Mouse (Mus musculus) heart, adult 18-20 months (tissue): ENCODE results near the gene Mst1. TPM values are rescaled to one million over a fixed set of nuclear protein-coding genes. Genes with fewer than 3 reads are reported as not detected.

Experiments
- DNase-seq, 2 experiments: peaks; one replicate each; pipeline ENCODE4 v3.0.0; 2021 to 2022; ENCODE audit warnings: mixed read lengths in 1 of 2
- microRNA-seq, 2 experiments: library from miRNA; unstranded; fragments of <30 nt; microRNA quantifications; one replicate each; pipeline ENCODE4 v1.2.0; 2022
- total RNA-seq, 2 experiments: library from RNA; stranded (reverse); gene quantifications; 2 replicates each; pipeline ENCODE4 v1.2.3; 2021

Mst1 gene
- total RNA-seq, 2 experiments from 2014 or later: 0.36 TPM; not detected in 1

DNA sequence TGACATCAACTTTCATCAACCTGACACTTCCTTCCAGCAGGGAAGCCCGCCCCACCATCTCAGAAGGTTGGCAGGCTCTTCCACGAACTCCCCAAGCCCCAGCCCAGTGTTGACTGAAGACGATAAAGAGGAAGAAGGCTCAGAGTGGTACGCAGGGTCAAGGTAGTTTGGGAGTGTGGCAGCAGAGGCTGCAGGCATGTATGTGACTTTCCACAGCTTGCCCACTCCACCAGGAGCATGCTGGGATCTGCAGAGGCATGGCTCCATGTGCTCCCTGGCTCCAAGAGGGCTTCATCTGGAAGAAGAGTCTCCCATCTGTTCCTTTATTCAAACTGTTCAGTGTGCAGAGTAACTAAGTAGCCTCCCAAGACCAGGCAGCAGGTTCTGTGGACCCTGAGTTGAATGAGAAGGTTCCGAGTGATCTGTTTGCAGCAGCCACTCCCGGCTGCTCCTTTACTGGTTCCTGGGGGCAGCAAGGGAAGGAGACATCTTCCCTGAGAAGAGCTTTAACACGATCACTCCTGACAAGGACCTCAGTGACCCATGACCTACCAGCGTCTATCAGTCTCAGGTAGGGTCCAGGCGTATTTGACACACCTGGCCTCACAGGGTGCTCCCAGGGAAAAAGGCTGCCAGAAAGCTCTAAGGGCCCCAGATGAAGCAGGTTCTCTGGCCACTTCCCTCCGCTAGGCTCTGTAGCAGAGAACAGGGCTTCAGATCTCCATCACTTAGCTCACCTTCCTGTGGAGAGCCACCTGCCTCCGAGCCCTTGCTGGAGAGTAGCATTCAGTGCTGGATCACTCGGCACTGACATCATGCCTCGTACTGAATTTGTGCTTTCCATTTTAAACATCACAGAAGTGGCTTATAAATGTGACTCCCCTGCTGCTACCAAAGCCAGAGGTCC, 49.1 kb downstream of the Mst1 start:
- no peak for DNase-seq

DNA sequence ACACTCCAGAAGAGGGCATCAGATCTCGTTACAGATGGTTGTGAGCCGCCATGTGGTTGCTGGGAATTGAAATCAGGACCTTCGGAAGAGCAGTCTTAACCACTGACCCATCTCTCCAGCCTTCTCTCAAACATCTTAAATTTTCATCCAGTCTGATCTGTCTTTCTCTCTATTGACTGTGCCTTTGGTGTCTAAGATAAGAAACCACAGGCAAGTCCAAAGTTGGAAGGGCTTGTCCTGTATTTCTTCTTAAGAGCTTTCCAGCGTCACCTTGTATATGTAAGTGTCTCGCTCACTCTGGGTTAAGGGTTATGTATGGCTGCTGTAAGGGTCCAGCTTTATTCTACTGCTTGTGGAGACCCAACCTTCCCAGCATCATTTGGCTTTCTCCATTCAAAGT, 51.3 kb downstream of the Mst1 start:
- DNase-seq: no peak

GRCm38 (mm10) chr9:108132373-108132772, 52.1 kb downstream of the Mst1 start:
- DNase-seq: no peak

- no peak for DNase-seq
Measured at GRCm38 (mm10) chr9:108133478-108133877, 53.2 kb downstream of the Mst1 start.

Small RNA genes within 50 kb of the gene (microRNA-seq; reads per million reads assigned to microRNA genes)
- gene Gm47303 (0 reads per million in 2 experiments), gene Mir7088 (0 reads per million in 2 experiments)

Other genes with a start within 250 kb of the Mst1 start
- gene Rbm6, start 207.2 kb upstream of the Mst1 start, total RNA-seq: 10 to 100 TPM; 25.1 to 25.2 TPM
- 10 to 100 TPM; 10.0 to 10.3 TPM for gene Mon1a, start 192.3 kb upstream of the Mst1 start, total RNA-seq
- 1 to 10 TPM; 2.3 to 3.1 TPM for gene Mst1r, start 173.6 kb upstream of the Mst1 start, total RNA-seq
- not detected for gene Actl11, start 152.0 kb upstream of the Mst1 start, total RNA-seq
- gene Camkv, start 144.8 kb upstream of the Mst1 start, total RNA-seq: not detected
- 1 to 10 TPM in 1 of 2 experiments, under 1 TPM in 1; 0.35 to 1.0 TPM for gene Traip, start 130.3 kb upstream of the Mst1 start, total RNA-seq
- 10 to 100 TPM; 12.3 to 15.6 TPM for gene Uba7, start 104.9 kb upstream of the Mst1 start, total RNA-seq
- under 1 TPM in 1 of 2 experiments, not detected in 1; 0.37 TPM for gene Gm20661, start 97.4 kb upstream of the Mst1 start, total RNA-seq
- gene Inka1, start 94.6 kb upstream of the Mst1 start, total RNA-seq: 1 to 10 TPM; 6.1 to 8.4 TPM
- 1 to 10 TPM in 1 of 2 experiments, not detected in 1; 2.7 TPM for gene Cdhr4, start 87.9 kb upstream of the Mst1 start, total RNA-seq
- gene Gm20662, start 84.1 kb upstream of the Mst1 start, total RNA-seq: 1 to 10 TPM; 1.1 to 1.4 TPM
- 10 to 100 TPM; 30.4 to 32.0 TPM for gene Ip6k1, start 77.9 kb upstream of the Mst1 start, total RNA-seq
- gene Gmppb, start 31.2 kb upstream of the Mst1 start, total RNA-seq: 10 to 100 TPM; 10.5 to 10.6 TPM
- 1 to 10 TPM; 1.4 to 1.8 TPM for gene Amigo3, start 27.3 kb upstream of the Mst1 start, total RNA-seq
- 10 to 100 TPM; 83.4 to 86.8 TPM for gene Rnf123, start 2.9 kb downstream of the Mst1 start, total RNA-seq
- 10 to 100 TPM; 37.4 to 48.3 TPM for gene Apeh, start 14.2 kb downstream of the Mst1 start, total RNA-seq
- under 1 TPM; 0.02 to 0.08 TPM for gene Bsn, start 109.9 kb downstream of the Mst1 start, total RNA-seq
- 100 to 1,000 TPM; 290 to 300 TPM for gene Dag1, start 183.5 kb downstream of the Mst1 start, total RNA-seq
- 10 to 100 TPM; 22.2 to 25.6 TPM for gene Nicn1, start 210.0 kb downstream of the Mst1 start, total RNA-seq
- 1 to 10 TPM; 5.0 to 5.8 TPM for gene Amt, start 216.4 kb downstream of the Mst1 start, total RNA-seq
- 100 to 1,000 TPM; 229 to 232 TPM for gene Rhoa, start 225.7 kb downstream of the Mst1 start, total RNA-seq
- 10 to 100 TPM; 67.6 to 76.8 TPM for gene Tcta, start 225.7 kb downstream of the Mst1 start, total RNA-seq